Mouse (Mus musculus): ENCODE data around the gene Nup88. TPM values are rescaled to one million over a fixed set of nuclear protein-coding genes. Genes with fewer than 3 reads are reported as not detected.
A peak's percentile ranks its signal among the peaks of the same experiment; 100 is the strongest.

Nup88 gene
- polyA plus RNA-seq, 2 experiments: 41.5 to 61.0 TPM

DNA sequence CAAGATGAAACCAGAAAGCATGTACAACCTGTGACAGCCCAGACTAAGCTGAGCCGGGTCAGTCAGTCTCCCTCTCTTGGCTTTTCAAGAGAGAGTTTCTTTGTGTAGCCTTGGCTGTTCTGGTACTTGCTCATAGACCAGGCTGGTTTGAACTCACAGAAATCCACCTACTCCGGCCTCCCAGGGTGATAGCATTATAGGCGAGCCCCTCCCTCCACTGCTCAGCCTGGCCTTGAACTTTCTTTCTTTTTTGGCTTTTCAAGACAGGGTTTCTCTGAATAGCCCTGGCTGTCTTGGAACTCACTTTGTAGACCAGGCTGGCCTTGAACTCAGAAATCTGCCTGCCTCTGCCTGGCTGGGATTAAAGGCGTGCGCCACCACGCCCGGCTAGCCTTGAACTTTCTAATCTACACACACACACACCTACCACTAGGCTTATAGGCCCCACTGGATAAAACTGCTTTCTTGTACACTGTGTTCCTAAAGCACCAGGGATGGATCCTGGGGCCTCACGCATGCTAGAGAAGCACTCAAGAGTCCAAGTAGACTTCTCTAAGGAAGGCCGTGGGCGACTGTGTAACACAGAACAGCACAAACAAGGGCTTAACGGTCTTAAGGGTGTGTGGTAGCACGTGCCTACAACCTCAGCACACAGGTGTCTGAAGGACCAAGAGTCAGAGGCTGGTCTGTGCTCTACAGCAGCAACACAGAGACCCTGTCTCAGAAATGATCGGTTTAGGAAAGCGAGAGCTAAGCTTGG lies 11.2 kb upstream of the Nup88 start:
- Histone ChIP-seq H3K27ac (no peak overlapping the region), H3K9me3 (ENCODE audit: control insufficient read depth, low read length) (no peaks in the 10 kb centered on the region), H3K36me3 (replicated peaks; ENCODE audit: control insufficient read depth, insufficient read depth, low read depth) (peaks cover 45% of the 10 kb centered on the region), H3K4me1 (replicated peaks; ENCODE audit: control insufficient read depth in 2 of 2, insufficient read depth in 2 of 2, low read length in 1 of 2) (peaks cover 6 to 9% of the 10 kb centered on the region in 2 experiments), H3K4me2 (ENCODE audit: low read depth) (peak overlapping the region; percentile 98), H3K27me3 (ENCODE audit: control insufficient read depth, insufficient read depth, low read length) (no peaks in the 10 kb centered on the region), H3K4me3 (ENCODE audit: insufficient read depth in 1 of 2, low read depth in 2 of 2, low read length in 2 of 2) (peak overlapping the region; percentile 35 to 97), H3K9ac (replicated peaks) (no peak overlapping the region; the same call in 1 of the 2 replicates)
- 67% methylated on average over 14 of the region's 14 CpGs for WGBS (ENCODE audit: insufficient replicate concordance)
- ATAC-seq (ENCODE audit: insufficient read depth): no peak
- no peak for DNase-seq (ENCODE audit: low read depth in 3 of 3, low spot score in 3 of 3)
- no peak for TF ChIP-seq CTCF (IDR thresholded peaks at IDR 0.05; ENCODE audit: low read depth)
- no peak for TF ChIP-seq EP300 (IDR thresholded peaks at IDR 0.05; ENCODE audit: low read depth)

DNA sequence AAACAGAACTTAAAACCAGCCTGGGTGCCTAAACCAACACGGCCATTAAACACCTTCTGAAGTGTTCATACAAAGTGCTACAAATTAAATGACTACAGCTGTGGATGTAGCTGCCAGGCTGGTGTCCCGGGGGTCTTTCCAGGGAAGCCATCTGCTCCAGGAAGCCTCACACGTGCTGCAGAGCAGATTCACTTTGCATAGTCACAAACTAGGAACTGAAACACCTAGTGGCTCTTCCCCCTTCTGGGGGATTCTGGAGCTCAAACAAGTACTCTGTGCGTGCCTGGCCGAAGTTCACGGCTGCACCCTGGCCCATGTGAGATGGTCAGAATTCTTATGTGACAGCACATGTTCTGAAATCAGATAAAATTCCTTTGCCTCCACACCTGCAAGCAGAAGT lies 10.5 kb upstream of the Nup88 start:
- no peaks in the 10 kb centered on the region for H3K9me3 ChIP-seq (ENCODE audit: control insufficient read depth, low read length)
- no peak overlapping the region for H3K9ac ChIP-seq (replicated peaks)
- DNase-seq (ENCODE audit: low read depth in 3 of 3, low spot score in 3 of 3) (no peak), ATAC-seq (ENCODE audit: insufficient read depth) (no peak)
- H3K27ac ChIP-seq: no peak overlapping the region
- no peak overlapping the region for H3K4me3 ChIP-seq (ENCODE audit: insufficient read depth in 1 of 2, low read depth in 2 of 2, low read length in 2 of 2)
- 76% methylated on average over 6 of the region's 6 CpGs for WGBS (ENCODE audit: insufficient replicate concordance)
- peaks cover 51% of the 10 kb centered on the region for H3K36me3 ChIP-seq (replicated peaks; ENCODE audit: control insufficient read depth, insufficient read depth, low read depth)
- H3K27me3 ChIP-seq (ENCODE audit: control insufficient read depth, insufficient read depth, low read length): no peaks in the 10 kb centered on the region
- peaks cover 6 to 9% of the 10 kb centered on the region in 2 experiments for H3K4me1 ChIP-seq (replicated peaks; ENCODE audit: control insufficient read depth in 2 of 2, insufficient read depth in 2 of 2, low read length in 1 of 2)
- TF ChIP-seq EP300 (IDR thresholded peaks at IDR 0.05; ENCODE audit: low read depth) (no peak), CTCF (IDR thresholded peaks at IDR 0.05; ENCODE audit: low read depth) (no peak)
- H3K4me2 ChIP-seq (ENCODE audit: low read depth): no peak overlapping the region

DNA sequence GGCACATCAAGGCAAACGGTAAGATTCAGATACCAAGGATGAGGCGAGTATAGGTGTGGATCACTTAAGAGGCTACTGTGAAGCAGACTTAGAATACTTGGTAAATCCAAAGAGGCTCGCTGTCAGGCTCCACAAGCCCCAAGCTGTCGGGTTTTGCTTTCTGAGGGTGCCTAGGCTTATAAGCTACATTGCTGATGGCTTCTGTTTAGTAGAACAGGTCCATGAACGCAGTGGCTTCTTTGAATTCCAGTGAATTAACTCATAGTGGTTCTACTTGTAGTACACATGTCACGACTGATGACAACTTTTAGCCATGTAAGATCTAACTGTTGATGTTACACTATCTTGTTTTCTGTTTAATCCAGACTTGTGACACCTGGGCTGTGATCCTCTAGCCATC lies 7.5 kb upstream of the Nup88 start:
- Histone ChIP-seq H3K9ac (replicated peaks) (no peak overlapping the region; the same call in 1 of the 2 replicates), H3K4me3 (ENCODE audit: insufficient read depth in 1 of 2, low read depth in 2 of 2, low read length in 2 of 2) (no peak overlapping the region), H3K27ac (no peak overlapping the region), H3K4me1 (replicated peaks; ENCODE audit: control insufficient read depth in 2 of 2, insufficient read depth in 2 of 2, low read length in 1 of 2) (peaks cover 9 to 10% of the 10 kb centered on the region in 2 experiments), H3K4me2 (ENCODE audit: low read depth) (no peak overlapping the region), H3K27me3 (ENCODE audit: control insufficient read depth, insufficient read depth, low read length) (no peaks in the 10 kb centered on the region), H3K36me3 (replicated peaks; ENCODE audit: control insufficient read depth, insufficient read depth, low read depth) (peaks cover 72% of the 10 kb centered on the region), H3K9me3 (ENCODE audit: control insufficient read depth, low read length) (no peaks in the 10 kb centered on the region)
- no peak for TF ChIP-seq CTCF (IDR thresholded peaks at IDR 0.05; ENCODE audit: low read depth)
- 75% methylated on average over 6 of the region's 6 CpGs for WGBS (ENCODE audit: insufficient replicate concordance)
- DNase-seq (ENCODE audit: low read depth in 3 of 3, low spot score in 3 of 3): no peak
- no peak for ATAC-seq (ENCODE audit: insufficient read depth)

DNA sequence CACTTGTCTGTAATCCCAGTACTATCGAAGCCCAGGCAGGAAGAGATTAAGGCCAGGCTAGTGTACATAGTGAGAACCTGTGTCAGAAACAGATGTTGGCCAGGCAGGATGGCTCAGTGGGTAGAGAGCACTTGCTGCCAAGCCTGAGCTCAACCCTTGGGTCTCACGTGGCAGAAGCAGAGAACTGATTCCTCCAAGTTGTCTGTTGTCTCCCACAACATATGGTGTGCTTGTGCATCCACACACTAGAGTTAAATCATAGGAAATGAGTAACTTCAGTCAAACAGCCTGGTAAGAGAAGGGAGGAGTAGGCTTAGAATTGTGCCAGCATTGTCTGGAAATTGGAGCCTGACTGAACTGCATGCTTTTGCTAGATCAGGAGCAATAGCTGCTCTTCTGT lies 5.4 kb upstream of the Nup88 start:
- H3K9me3 ChIP-seq (ENCODE audit: control insufficient read depth, low read length): no peaks in the 10 kb centered on the region
- H3K36me3 ChIP-seq (replicated peaks; ENCODE audit: control insufficient read depth, insufficient read depth, low read depth): peaks cover 77% of the 10 kb centered on the region
- no peak overlapping the region for H3K9ac ChIP-seq (replicated peaks)
- ATAC-seq (ENCODE audit: insufficient read depth): no peak
- DNase-seq (ENCODE audit: low read depth in 3 of 3, low spot score in 3 of 3): no peak
- no peak for TF ChIP-seq CTCF (IDR thresholded peaks at IDR 0.05; ENCODE audit: low read depth)
- TF ChIP-seq EP300 (IDR thresholded peaks at IDR 0.05; ENCODE audit: low read depth): no peak
- 57% methylated on average over 2 of the region's 2 CpGs for WGBS (ENCODE audit: insufficient replicate concordance)
- H3K27ac ChIP-seq: no peak overlapping the region
- no peak overlapping the region for H3K4me3 ChIP-seq (ENCODE audit: insufficient read depth in 1 of 2, low read depth in 2 of 2, low read length in 2 of 2)
- peaks cover 11 to 12% of the 10 kb centered on the region in 2 experiments for H3K4me1 ChIP-seq (replicated peaks; ENCODE audit: control insufficient read depth in 2 of 2, insufficient read depth in 2 of 2, low read length in 1 of 2)
- no peaks in the 10 kb centered on the region for H3K27me3 ChIP-seq (ENCODE audit: control insufficient read depth, insufficient read depth, low read length)
- no peak overlapping the region for H3K4me2 ChIP-seq (ENCODE audit: low read depth)

DNA sequence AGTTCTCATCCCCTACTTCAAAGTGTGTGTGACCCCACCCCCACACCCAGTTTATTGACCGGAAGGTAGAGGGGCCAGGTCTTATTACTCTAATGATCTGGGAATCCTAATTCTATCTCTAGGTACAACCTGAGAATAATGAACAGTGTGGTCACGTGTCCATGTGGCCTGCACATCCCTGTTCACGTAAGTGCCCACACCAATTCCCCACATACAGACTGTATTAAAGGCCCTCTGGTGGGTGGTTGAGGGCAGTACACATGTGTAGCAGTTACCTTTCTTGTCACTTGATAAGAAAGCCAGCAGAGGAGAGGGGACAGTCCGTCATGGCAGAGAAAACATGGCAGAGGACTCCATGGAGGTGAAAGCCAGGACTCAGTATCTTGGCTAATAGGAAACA lies 4.2 kb upstream of the Nup88 start:
- TF ChIP-seq CTCF (IDR thresholded peaks at IDR 0.05; ENCODE audit: low read depth) (peak; percentile 63), EP300 (IDR thresholded peaks at IDR 0.05; ENCODE audit: low read depth) (no peak)
- Histone ChIP-seq H3K4me1 (replicated peaks; ENCODE audit: control insufficient read depth in 2 of 2, insufficient read depth in 2 of 2, low read length in 1 of 2) (peaks cover 11 to 12% of the 10 kb centered on the region in 2 experiments), H3K36me3 (replicated peaks; ENCODE audit: control insufficient read depth, insufficient read depth, low read depth) (peaks cover 64% of the 10 kb centered on the region), H3K9me3 (ENCODE audit: control insufficient read depth, low read length) (no peaks in the 10 kb centered on the region), H3K27me3 (ENCODE audit: control insufficient read depth, insufficient read depth, low read length) (no peaks in the 10 kb centered on the region), H3K4me3 (ENCODE audit: insufficient read depth in 1 of 2, low read depth in 2 of 2, low read length in 2 of 2) (no peak overlapping the region), H3K4me2 (ENCODE audit: low read depth) (no peak overlapping the region), H3K9ac (replicated peaks) (no peak overlapping the region), H3K27ac (no peak overlapping the region)
- ATAC-seq (ENCODE audit: insufficient read depth) (no peak), DNase-seq (ENCODE audit: low read depth in 3 of 3, low spot score in 3 of 3) (peak in 1 of 3 experiments; percentile 37)
- 65% methylated on average over 4 of the region's 4 CpGs for WGBS (ENCODE audit: insufficient replicate concordance)

All from liver, embryonic 14.5 days (tissue).